In genomic region chr2:61712526-61712925, GRCm38 (mm10) we compare ENCODE assay signal across 8 mouse cellular contexts. TPM values are rescaled to one million over a fixed set of nuclear protein-coding genes. Genes with fewer than 3 reads are reported as not detected.
DNase-seq lines count a peak whose midpoint lies in the region; ATAC-seq and TF ChIP-seq lines count a peak whose summit lies in the region.

No protein-coding gene starts in this region.

- peak overlapping the region; percentile 99 for H3K4me3 ChIP-seq in heart, embryonic 12.5 days
- H3K4me3 ChIP-seq in ES-E14 (ENCODE audit: insufficient read depth in 1 of 2, low read depth in 1 of 2, low read length in 2 of 2, poor library complexity in 1 of 2, severe bottlenecking in 1 of 2), result peak overlapping the region; percentile 89 to 97
- H3K4me3 ChIP-seq in forebrain, embryonic 13.5 days, result peak overlapping the region; percentile 96
- H3K4me3 ChIP-seq in liver, embryonic 14.5 days (ENCODE audit: insufficient read depth in 1 of 2, low read depth in 2 of 2, low read length in 2 of 2), result peak overlapping the region; percentile 83 to 85

- no peak for DNase-seq in heart, adult 9 months (ENCODE audit: low spot score in 2 of 2)
- peak; percentile 27 for DNase-seq in ES-E14 (ENCODE audit: low read depth, low spot score)
- DNase-seq in liver, embryonic 14.5 days (ENCODE audit: low read depth in 3 of 3, low spot score in 3 of 3), result peak; percentile 47 to 67 (median 47)
- DNase-seq in ovary, postnatal 36 days (ENCODE audit: low spot score), result no peak
- no peak for DNase-seq in urinary bladder, postnatal 14 days (ENCODE audit: low spot score)
- DNase-seq in thymus, postnatal 14 days, result no peak

- no peak overlapping the region for H3K27ac ChIP-seq in heart, embryonic 12.5 days (ENCODE audit: poor library complexity, severe bottlenecking)
- H3K27ac ChIP-seq in ES-E14 (ENCODE audit: insufficient read depth, low read depth, low read length, poor library complexity, severe bottlenecking), result no peak overlapping the region
- no peak overlapping the region for H3K27ac ChIP-seq in forebrain, embryonic 13.5 days
- H3K27ac ChIP-seq in liver, embryonic 14.5 days, result peak overlapping the region; percentile 92; the same call in 1 of the 2 replicates

- peak overlapping the region; percentile 87 for H3K4me2 ChIP-seq in heart, embryonic 12.5 days
- H3K4me2 ChIP-seq in forebrain, embryonic 13.5 days, result peak overlapping the region; percentile 83
- peak overlapping the region; percentile 79 for H3K4me2 ChIP-seq in liver, embryonic 14.5 days (ENCODE audit: low read depth)

- H3K27me3 ChIP-seq in heart, embryonic 12.5 days (replicated peaks), result no peaks in the 10 kb centered on the region
- H3K27me3 ChIP-seq in forebrain, embryonic 13.5 days, result no peaks in the 10 kb centered on the region
- H3K27me3 ChIP-seq in liver, embryonic 14.5 days (ENCODE audit: control insufficient read depth, insufficient read depth, low read length), result no peaks in the 10 kb centered on the region

- 0 out of 2 replicates have a peak, but pooled peaks cover 2% of the 10 kb centered on the region for H3K36me3 ChIP-seq in heart, embryonic 12.5 days
- H3K36me3 ChIP-seq in ES-E14 (ENCODE audit: control insufficient read depth, insufficient read depth, low read length, poor library complexity, severe bottlenecking), result peaks cover 2% of the 10 kb centered on the region; the same call in 1 of the 2 replicates
- peaks cover 5% of the 10 kb centered on the region; the same call in 1 of the 2 replicates for H3K36me3 ChIP-seq in forebrain, embryonic 13.5 days (ENCODE audit: poor library complexity, severe bottlenecking)
- H3K36me3 ChIP-seq in liver, embryonic 14.5 days (replicated peaks; ENCODE audit: control insufficient read depth, insufficient read depth, low read depth), result no peaks in the 10 kb centered on the region; the same call in 1 of the 2 replicates

- TF ChIP-seq EP300 in liver, embryonic 14.5 days (IDR thresholded peaks at IDR 0.05; ENCODE audit: low read depth), result no peak

- no peak for TF ChIP-seq CTCF in liver, embryonic 14.5 days (IDR thresholded peaks at IDR 0.05; ENCODE audit: low read depth)

- H3K9me3 ChIP-seq in heart, embryonic 12.5 days (replicated peaks), result peaks cover 5% of the 10 kb centered on the region
- no peaks in the 10 kb centered on the region for H3K9me3 ChIP-seq in ES-E14 (ENCODE audit: control insufficient read depth, insufficient read depth, low read depth, low read length)
- no peaks in the 10 kb centered on the region for H3K9me3 ChIP-seq in forebrain, embryonic 13.5 days (replicated peaks)
- no peaks in the 10 kb centered on the region for H3K9me3 ChIP-seq in liver, embryonic 14.5 days (ENCODE audit: control insufficient read depth, low read length)

- H3K4me1 ChIP-seq in heart, embryonic 12.5 days (replicated peaks), result peaks cover 11% of the 10 kb centered on the region
- peaks cover 0 to 4% of the 10 kb centered on the region in 2 experiments; a peak in 1 of 4 replicates for H3K4me1 ChIP-seq in ES-E14 (ENCODE audit: control insufficient read depth in 2 of 2, insufficient read depth in 2 of 2, low read length in 2 of 2, poor library complexity in 1 of 2)
- H3K4me1 ChIP-seq in forebrain, embryonic 13.5 days, result peaks cover 20% of the 10 kb centered on the region
- H3K4me1 ChIP-seq in liver, embryonic 14.5 days (replicated peaks; ENCODE audit: control insufficient read depth in 2 of 2, insufficient read depth in 2 of 2, low read length in 1 of 2), result peaks cover 8 to 10% of the 10 kb centered on the region in 2 experiments

- H3K9ac ChIP-seq in heart, embryonic 12.5 days, result peak overlapping the region; percentile 90
- H3K9ac ChIP-seq in ES-E14 (ENCODE audit: insufficient read depth, low read depth, low read length, poor library complexity, severe bottlenecking), result peak overlapping the region; percentile 98
- H3K9ac ChIP-seq in forebrain, embryonic 13.5 days, result peak overlapping the region; percentile 90
- peak overlapping the region; percentile 96 for H3K9ac ChIP-seq in liver, embryonic 14.5 days (replicated peaks)

- no peak for ATAC-seq in heart, embryonic 12.5 days (ENCODE audit: insufficient number of reproducible peaks, low FRiP score)
- no peak for ATAC-seq in forebrain, embryonic 13.5 days
- ATAC-seq in liver, embryonic 14.5 days (ENCODE audit: insufficient read depth), result peak; percentile 44

- in situ Hi-C loops in ES-E14 (cut with MboI; ENCODE audit: low sequenced_read_pairs in 2 of 2, unreplicated experiment in 2 of 2), result no loop called here

- WGBS in heart, embryonic 12.5 days, result 47% methylated on average over 3 of the region's 3 CpGs
- 51% methylated on average over 3 of the region's 3 CpGs for WGBS in forebrain, embryonic 13.5 days
- 16% methylated on average over 3 of the region's 3 CpGs for whole genome bisulfite sequencing in liver, embryonic 14.5 days (ENCODE audit: insufficient replicate concordance)

TF ChIP-seq in ES-E14, 5 proteins besides CTCF, POLR2A, EP300 and RAD21:
- peak; percentile 53; the same call in 1 of the 2 replicates for TF ChIP-seq ZNF384 (IDR thresholded peaks at IDR 0.05; ENCODE audit: low read depth, low read length)
- TF ChIP-seq ZC3H11A (IDR thresholded peaks at IDR 0.05; ENCODE audit: borderline replicate concordance, low read depth, low read length), result no peak
- TF ChIP-seq HCFC1 (IDR thresholded peaks at IDR 0.05; ENCODE audit: borderline replicate concordance, insufficient read depth, low read length), result no peak
- TF ChIP-seq CHD2 (IDR thresholded peaks at IDR 0.05; ENCODE audit: low read depth, low read length), result no peak
- no peak for TF ChIP-seq MAFK (IDR thresholded peaks at IDR 0.05; ENCODE audit: insufficient read depth, low read depth, low read length)

RNA-seq across cellular contexts. Expression of gene Psmd14, which starts 1.0 kb away (rescaled TPM):
- 140 and 144 TPM in 2 replicates for polyA plus RNA-seq in heart, embryonic 12.5 days (2016; fragmentation: Nextera tagmentation; extraction: Ambion mirVana)
- total RNA-seq in ES-E14 (2012; rRNA removed), result 94.0 and 164 TPM in 2 replicates
- 284 and 297 TPM in 2 replicates for polyA plus RNA-seq in forebrain, embryonic 13.5 days (2015; fragmentation: Nextera tagmentation; extraction: Ambion mirVana)
- polyA plus RNA-seq in liver, embryonic 14.5 days (2012; rRNA removed), result 32.0 and 48.8 TPM in 2 replicates
- 131 and 134 TPM in 2 replicates for polyA plus RNA-seq in liver, embryonic 14.5 days (2014; fragmentation: Nextera tagmentation; extraction: Ambion mirVana)

Comparison
In these comparisons a context has a peak if more than half of its experiments do, and no peak if none do; other contexts are left out.
1. DNase-seq: peak in ES-E14 (single experiment) and liver, embryonic 14.5 days (3 of 3); none in heart, adult 9 months (0 of 2), ovary, postnatal 36 days (single experiment), urinary bladder, postnatal 14 days (single experiment) and thymus, postnatal 14 days (single experiment).
2. Peak in every context shown above with its lines, with median percentiles within 50 percentile points of each other: H3K4me2 ChIP-seq, H3K4me3 ChIP-seq and H3K9ac ChIP-seq.